Mouse (Mus musculus): ENCODE measurements at regions not wholly inside any gene's neighbourhood (a gene's known extent, or its start where the extent isn't known, plus 50 kb on each side); places are given as distances from the start of the nearest gene placed in this dataset.
"Not testable (repeated sequence)": the region's sequence is repeated elsewhere in the genome, so short reads cannot be mapped to it uniquely, and the experiment has no call there.

DNA sequence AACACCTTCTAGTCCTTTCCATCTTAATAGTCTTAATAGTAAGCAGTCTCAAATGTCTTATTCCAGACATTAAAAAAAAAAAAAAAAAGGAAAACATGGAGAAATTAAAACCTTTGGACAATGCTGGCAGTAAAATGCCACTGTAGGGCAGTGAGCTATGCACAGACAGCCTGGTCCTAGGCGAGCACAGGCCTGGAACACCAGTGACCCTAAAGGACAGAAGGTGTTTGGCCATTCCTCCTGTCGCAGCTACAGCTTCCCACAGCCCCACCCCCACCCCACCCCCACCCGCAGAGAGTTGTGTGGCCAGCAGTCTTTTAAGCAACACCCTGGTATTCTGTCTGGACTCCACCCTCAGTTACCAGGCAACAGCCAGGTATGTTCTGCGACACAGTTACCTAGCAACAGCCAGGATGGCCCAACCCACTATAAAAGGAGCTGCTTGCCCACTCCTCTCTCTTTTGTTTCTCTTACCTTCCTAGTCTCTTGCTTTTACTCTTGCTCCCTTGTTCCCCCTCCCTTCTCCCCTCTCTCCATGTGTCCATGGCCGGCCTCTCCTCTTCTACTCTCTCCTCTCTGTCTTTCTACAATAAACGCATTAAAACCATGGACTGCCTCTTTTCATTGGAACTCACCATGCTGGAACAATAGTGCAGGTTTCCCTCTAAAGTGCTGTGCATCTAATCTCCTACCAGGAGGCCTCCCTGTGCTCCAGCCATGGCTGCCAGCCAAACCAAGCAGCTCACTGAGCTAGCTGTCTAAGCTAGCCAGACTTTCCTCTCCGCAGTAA lies 153.1 kb upstream of the Fundc1 start:
- H3K27me3 ChIP-seq (ENCODE audit: control insufficient read depth, insufficient read depth, low read length) = no peaks in the 10 kb centered on the region
- no peaks in the 10 kb centered on the region for H3K36me3 ChIP-seq (replicated peaks; ENCODE audit: control insufficient read depth, insufficient read depth, low read depth, low read length)
- peak; percentile 15 for DNase-seq (ENCODE audit: low spot score)
- peak; percentile 65; the same call in 1 of the 2 replicates for ATAC-seq (replicated peaks; ENCODE audit: insufficient number of reproducible peaks, low FRiP score, low TSS enrichment, low read depth)
- H3K27ac ChIP-seq (replicated peaks; ENCODE audit: low read depth, low read length) = no peak overlapping the region
- WGBS = 38% methylated on average over 7 of the region's 7 CpGs
- no peak overlapping the region for H3K4me2 ChIP-seq (ENCODE audit: low read depth, low read length)
- H3K4me1 ChIP-seq (ENCODE audit: control insufficient read depth, insufficient read depth, low read length) = no peaks in the 10 kb centered on the region
- H3K4me3 ChIP-seq (ENCODE audit: low read depth, low read length) = no peak overlapping the region
- no peak overlapping the region for H3K9ac ChIP-seq (replicated peaks; ENCODE audit: low read length)
- no peaks in the 10 kb centered on the region for H3K9me3 ChIP-seq (replicated peaks; ENCODE audit: control insufficient read depth, low read length)

DNA sequence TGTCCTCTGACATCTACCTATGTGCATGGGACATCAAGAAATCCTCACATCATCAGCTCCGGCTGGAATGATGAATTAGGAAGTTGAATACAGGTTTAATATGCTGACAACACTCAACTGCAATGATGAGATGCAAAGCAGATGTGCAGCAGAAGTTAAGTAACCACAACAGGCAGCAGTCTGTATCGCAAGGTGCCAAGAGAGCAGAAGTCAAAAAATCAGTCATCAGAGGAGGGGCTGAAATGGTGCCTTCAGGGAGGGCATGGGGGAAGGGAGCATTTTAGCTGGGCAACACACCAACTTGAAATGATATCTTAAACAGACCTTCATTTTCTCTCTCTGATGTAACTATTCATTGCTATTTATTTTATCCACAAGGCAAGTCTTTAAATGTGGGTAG lies 152.3 kb upstream of the Fundc1 start:
- Histone ChIP-seq H3K27ac (replicated peaks; ENCODE audit: low read depth, low read length) (no peak overlapping the region), H3K27me3 (ENCODE audit: control insufficient read depth, insufficient read depth, low read length) (no peaks in the 10 kb centered on the region), H3K36me3 (replicated peaks; ENCODE audit: control insufficient read depth, insufficient read depth, low read depth, low read length) (no peaks in the 10 kb centered on the region), H3K9me3 (replicated peaks; ENCODE audit: control insufficient read depth, low read length) (no peaks in the 10 kb centered on the region), H3K4me3 (ENCODE audit: low read depth, low read length) (no peak overlapping the region), H3K4me2 (ENCODE audit: low read depth, low read length) (no peak overlapping the region), H3K4me1 (ENCODE audit: control insufficient read depth, insufficient read depth, low read length) (no peaks in the 10 kb centered on the region), H3K9ac (replicated peaks; ENCODE audit: low read length) (no peak overlapping the region)
- no peak for DNase-seq (ENCODE audit: low spot score)
- ATAC-seq (replicated peaks; ENCODE audit: insufficient number of reproducible peaks, low FRiP score, low TSS enrichment, low read depth) = no peak
- WGBS = 79% methylated on average over 2 of the region's 2 CpGs

DNA sequence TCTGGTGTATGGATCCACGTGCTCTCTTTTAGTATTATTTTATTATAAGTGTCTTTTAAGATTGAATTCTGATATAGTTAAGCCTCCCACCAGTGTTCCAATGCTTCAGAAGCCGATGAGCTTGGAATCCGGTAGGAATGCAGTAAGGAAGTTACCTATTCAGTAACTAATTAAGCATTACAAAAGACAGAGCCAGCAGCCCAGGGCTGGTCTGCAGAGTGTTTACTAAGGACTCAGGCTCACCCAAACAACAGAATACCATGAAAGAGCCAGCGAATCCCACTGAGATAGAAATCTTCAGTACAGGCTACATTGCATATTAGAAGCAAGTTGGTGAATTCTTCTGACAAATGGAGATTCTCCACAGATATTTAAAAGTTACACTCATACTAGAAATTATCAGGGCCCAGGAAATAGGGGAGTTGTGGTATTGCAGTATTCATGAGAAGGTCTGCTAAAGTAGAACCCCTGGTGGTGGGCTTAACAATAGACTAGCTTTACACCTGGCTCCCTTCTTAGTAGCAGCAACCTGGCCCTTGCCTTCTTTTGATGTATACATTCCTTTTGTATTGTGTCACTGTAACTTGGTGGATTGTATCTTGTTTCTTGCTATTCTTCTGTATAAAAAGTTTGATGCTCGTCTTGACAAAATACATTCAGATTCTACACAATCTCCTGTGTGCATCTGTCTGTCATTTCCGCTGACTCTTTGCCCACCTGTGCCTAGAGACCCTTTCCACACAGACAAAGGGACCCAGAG lies 149.9 kb upstream of the Fundc1 start:
- DNase-seq (ENCODE audit: low spot score); H3K4me2 ChIP-seq (ENCODE audit: low read depth, low read length); H3K27me3 ChIP-seq (ENCODE audit: control insufficient read depth, insufficient read depth, low read length); H3K27ac ChIP-seq (replicated peaks; ENCODE audit: low read depth, low read length); ATAC-seq (replicated peaks; ENCODE audit: insufficient number of reproducible peaks, low FRiP score, low TSS enrichment, low read depth); H3K4me1 ChIP-seq (ENCODE audit: control insufficient read depth, insufficient read depth, low read length); H3K9me3 ChIP-seq (replicated peaks; ENCODE audit: control insufficient read depth, low read length); H3K9ac ChIP-seq (replicated peaks; ENCODE audit: low read length); H3K36me3 ChIP-seq (replicated peaks; ENCODE audit: control insufficient read depth, insufficient read depth, low read depth, low read length); H3K4me3 ChIP-seq (ENCODE audit: low read depth, low read length): not testable (repeated sequence)
- 85% methylated on average over 6 of the region's 6 CpGs for WGBS

DNA sequence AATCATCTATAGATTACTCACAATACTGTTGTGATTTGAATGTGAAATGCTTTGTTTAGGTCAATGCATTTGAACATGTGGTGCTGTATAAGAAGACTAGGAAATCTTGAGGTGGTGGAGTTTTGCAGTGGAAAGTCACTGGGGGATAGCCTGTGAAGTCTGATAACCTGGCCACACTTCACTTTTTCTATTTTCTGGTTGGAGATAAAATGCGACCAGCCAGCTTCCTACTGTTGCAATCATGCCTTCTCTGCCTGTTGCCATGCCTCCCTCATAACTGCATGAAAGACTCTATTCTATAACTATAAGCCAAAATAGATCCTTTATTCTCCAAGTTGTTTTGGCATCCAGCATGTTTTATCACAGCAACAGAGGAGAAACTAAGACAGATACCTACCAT lies 142.4 kb upstream of the Fundc1 start:
- no peak overlapping the region for H3K9ac ChIP-seq (replicated peaks; ENCODE audit: low read length)

DNA sequence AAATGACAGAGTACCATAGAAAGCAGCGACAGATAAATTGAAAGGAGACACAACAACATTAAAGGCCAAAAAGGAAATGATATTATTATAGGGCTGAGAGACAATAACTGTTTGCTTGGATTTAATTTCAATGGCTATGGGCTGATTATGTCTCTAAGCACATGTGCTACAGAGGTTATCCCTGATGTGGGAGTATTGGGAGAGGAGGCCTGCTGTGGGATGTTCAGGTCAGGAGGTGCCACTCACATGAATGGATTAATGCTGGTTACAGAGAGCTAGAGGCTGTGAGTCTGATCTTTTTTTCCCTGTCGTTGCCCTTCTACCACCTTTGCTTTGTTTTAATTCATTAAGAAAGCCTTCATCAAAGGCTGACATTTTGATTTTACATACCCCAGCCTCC lies 140.8 kb upstream of the Fundc1 start:
- H3K27me3 ChIP-seq (ENCODE audit: control insufficient read depth, insufficient read depth, low read length) = no peaks in the 10 kb centered on the region
- no peak overlapping the region for H3K27ac ChIP-seq (replicated peaks; ENCODE audit: low read depth, low read length)
- 82% methylated on average over 2 of the region's 2 CpGs for WGBS
- no peaks in the 10 kb centered on the region for H3K9me3 ChIP-seq (replicated peaks; ENCODE audit: control insufficient read depth, low read length)
- no peaks in the 10 kb centered on the region for H3K36me3 ChIP-seq (replicated peaks; ENCODE audit: control insufficient read depth, insufficient read depth, low read depth, low read length)
- H3K4me2 ChIP-seq (ENCODE audit: low read depth, low read length) = no peak overlapping the region
- H3K4me1 ChIP-seq (ENCODE audit: control insufficient read depth, insufficient read depth, low read length) = no peaks in the 10 kb centered on the region
- no peak overlapping the region for H3K4me3 ChIP-seq (ENCODE audit: low read depth, low read length)
- ATAC-seq (replicated peaks; ENCODE audit: insufficient number of reproducible peaks, low FRiP score, low TSS enrichment, low read depth) (no peak), DNase-seq (ENCODE audit: low spot score) (no peak)
- H3K9ac ChIP-seq (replicated peaks; ENCODE audit: low read length) = no peak overlapping the region

More for the DNA sequence above, 142.4 kb upstream of the Fundc1 start:
- Histone ChIP-seq H3K9me3 (replicated peaks; ENCODE audit: control insufficient read depth, low read length) (no peaks in the 10 kb centered on the region), H3K4me2 (ENCODE audit: low read depth, low read length) (no peak overlapping the region), H3K27me3 (ENCODE audit: control insufficient read depth, insufficient read depth, low read length) (no peaks in the 10 kb centered on the region), H3K4me1 (ENCODE audit: control insufficient read depth, insufficient read depth, low read length) (no peaks in the 10 kb centered on the region), H3K4me3 (ENCODE audit: low read depth, low read length) (no peak overlapping the region), H3K27ac (replicated peaks; ENCODE audit: low read depth, low read length) (no peak overlapping the region), H3K36me3 (replicated peaks; ENCODE audit: control insufficient read depth, insufficient read depth, low read depth, low read length) (no peaks in the 10 kb centered on the region)
- no peak for ATAC-seq (replicated peaks; ENCODE audit: insufficient number of reproducible peaks, low FRiP score, low TSS enrichment, low read depth)
- 90% methylated on average over 1 of the region's 1 CpGs for WGBS
- no peak for DNase-seq (ENCODE audit: low spot score)

DNA sequence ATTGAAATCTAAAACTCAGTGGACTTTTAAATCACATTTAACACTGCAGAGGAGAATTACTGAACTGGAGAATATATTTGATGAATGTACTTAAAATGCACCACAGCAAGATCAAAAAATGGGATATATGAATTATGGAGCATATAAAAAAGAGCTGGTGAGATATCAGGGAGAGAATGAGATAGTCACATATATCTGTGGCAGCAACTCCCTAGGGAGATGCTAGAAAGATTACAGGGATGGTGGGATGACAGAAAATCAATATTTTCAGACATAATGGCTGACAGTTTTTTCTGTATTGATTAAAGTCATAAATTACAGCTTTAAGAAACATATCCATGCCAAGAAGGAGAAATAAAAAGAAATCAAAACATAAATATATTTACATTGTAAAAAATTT lies 140.3 kb upstream of the Fundc1 start:
- Histone ChIP-seq H3K9ac (replicated peaks; ENCODE audit: low read length) (no peak overlapping the region), H3K9me3 (replicated peaks; ENCODE audit: control insufficient read depth, low read length) (no peaks in the 10 kb centered on the region), H3K27ac (replicated peaks; ENCODE audit: low read depth, low read length) (no peak overlapping the region), H3K4me2 (ENCODE audit: low read depth, low read length) (no peak overlapping the region), H3K36me3 (replicated peaks; ENCODE audit: control insufficient read depth, insufficient read depth, low read depth, low read length) (no peaks in the 10 kb centered on the region), H3K4me3 (ENCODE audit: low read depth, low read length) (no peak overlapping the region), H3K27me3 (ENCODE audit: control insufficient read depth, insufficient read depth, low read length) (no peaks in the 10 kb centered on the region), H3K4me1 (ENCODE audit: control insufficient read depth, insufficient read depth, low read length) (no peaks in the 10 kb centered on the region)
- DNase-seq (ENCODE audit: low spot score) (no peak), ATAC-seq (replicated peaks; ENCODE audit: insufficient number of reproducible peaks, low FRiP score, low TSS enrichment, low read depth) (no peak)

All from embryonic facial prominence, embryonic 11.5 days (tissue).